Mouse (Mus musculus) brain, embryonic 14.5 days (tissue): ENCODE measurements at regions not wholly inside any gene's neighbourhood (a gene's known extent, or its start where the extent isn't known, plus 50 kb on each side); places are given as distances from the start of the nearest gene placed in this dataset.

Experiments
- CTCF ChIP-seq: fragments of 200-500 bp; IDR thresholded peaks from 2 replicates; pipeline ENCODE4 v1.5.1; 2012; ENCODE audit warnings: inconsistent platforms, mild to moderate bottlenecking, moderate library complexity, borderline replicate concordance; ENCODE audit not compliant: insufficient read depth, insufficient read length; ENCODE audit errors: extremely low read depth
- POLR2A ChIP-seq: fragments of 200-500 bp; IDR thresholded peaks from 2 replicates; pipeline ENCODE4 v1.6.1; 2012; ENCODE audit warnings: mild to moderate bottlenecking, inconsistent platforms, borderline replicate concordance; ENCODE audit not compliant: poor library complexity, insufficient read depth, insufficient read length, severe bottlenecking; ENCODE audit errors: extremely low read depth

GRCm38 (mm10) chr1:55837366-55837765 lies 431.6 kb downstream of the Plcl1 start:
- TF ChIP-seq CTCF (no peak), POLR2A (no peak)
